Mouse (Mus musculus) cerebellum, adult 18-20 months (tissue): ENCODE measurements around the gene Gm43738.
"Not testable (repeated sequence)": the region's sequence is repeated elsewhere in the genome, so short reads cannot be mapped to it uniquely, and the experiment has no call there.

Source experiments
- DNase-seq, 2 experiments: peaks; one replicate each; pipeline ENCODE4 v3.0.0; 2021

Gm43738 gene

GRCm38 (mm10) chr3:89101812-89102494 is 1.1 kb upstream of the Gm43738 start, which contains the start of gene Fdps:
Gene Fdps, minus strand, starts transcription at chr3:89101959.
- peak; percentile 93 to 100 for DNase-seq

GRCm38 (mm10) chr3:89101459-89101811 is 536 bp upstream of the Gm43738 start:
- no peak for DNase-seq

- DNase-seq = no peak
These were observed 6.9 kb downstream of the Gm43738 start for GRCm38 (mm10) chr3:89094021-89094420.

GRCm38 (mm10) chr3:89093175-89093574 is 7.7 kb downstream of the Gm43738 start, which contains the start of gene Rusc1:
Gene Rusc1, minus strand, starts transcription at chr3:89093311.
- DNase-seq = peak; percentile 96 to 97

GRCm38 (mm10) chr3:89092509-89093090 is 8.3 kb downstream of the Gm43738 start:
- DNase-seq = peak in 1 of 2 experiments; percentile 32

- peak; percentile 40 to 45 for DNase-seq
These were observed 8.9 kb downstream of the Gm43738 start for GRCm38 (mm10) chr3:89091811-89092508.

GRCm38 (mm10) chr3:89090694-89091655 is 9.9 kb downstream of the Gm43738 start:
- DNase-seq = peak; percentile 85 to 91

- DNase-seq = peak; percentile 85 to 93
These were observed 10.9 kb downstream of the Gm43738 start for GRCm38 (mm10) chr3:89089882-89090591.

- peak; percentile 8 to 22 for DNase-seq
These were observed 11.9 kb downstream of the Gm43738 start for GRCm38 (mm10) chr3:89088974-89089373.

- peak; percentile 77 to 81 for DNase-seq
These were observed 13.4 kb downstream of the Gm43738 start for GRCm38 (mm10) chr3:89087338-89088110.

GRCm38 (mm10) chr3:89084654-89085190 is 16.2 kb downstream of the Gm43738 start:
- DNase-seq = no peak

GRCm38 (mm10) chr3:89084133-89084532 is 16.8 kb downstream of the Gm43738 start:
- no peak for DNase-seq

- not testable (repeated sequence) for DNase-seq
These were observed 18.6 kb downstream of the Gm43738 start for GRCm38 (mm10) chr3:89082287-89082686.

- DNase-seq = no peak
These were observed 23.5 kb downstream of the Gm43738 start for GRCm38 (mm10) chr3:89077383-89077782.

GRCm38 (mm10) chr3:89067265-89067664 is 33.6 kb downstream of the Gm43738 start:
- DNase-seq = no peak

- DNase-seq = no peak
These were observed 39.2 kb downstream of the Gm43738 start for GRCm38 (mm10) chr3:89061696-89062095.

GRCm38 (mm10) chr3:89058783-89059182 is 42.1 kb downstream of the Gm43738 start:
- peak; percentile 43 to 53 for DNase-seq

- DNase-seq = no peak
These were observed 42.5 kb downstream of the Gm43738 start for GRCm38 (mm10) chr3:89058361-89058760.

- no peak for DNase-seq
These were observed 57.5 kb downstream of the Gm43738 start for GRCm38 (mm10) chr3:89043359-89043758.
